Mouse (Mus musculus): Measurements from ENCODE around the gene Rbm20.

The Rbm20 gene

DNA sequence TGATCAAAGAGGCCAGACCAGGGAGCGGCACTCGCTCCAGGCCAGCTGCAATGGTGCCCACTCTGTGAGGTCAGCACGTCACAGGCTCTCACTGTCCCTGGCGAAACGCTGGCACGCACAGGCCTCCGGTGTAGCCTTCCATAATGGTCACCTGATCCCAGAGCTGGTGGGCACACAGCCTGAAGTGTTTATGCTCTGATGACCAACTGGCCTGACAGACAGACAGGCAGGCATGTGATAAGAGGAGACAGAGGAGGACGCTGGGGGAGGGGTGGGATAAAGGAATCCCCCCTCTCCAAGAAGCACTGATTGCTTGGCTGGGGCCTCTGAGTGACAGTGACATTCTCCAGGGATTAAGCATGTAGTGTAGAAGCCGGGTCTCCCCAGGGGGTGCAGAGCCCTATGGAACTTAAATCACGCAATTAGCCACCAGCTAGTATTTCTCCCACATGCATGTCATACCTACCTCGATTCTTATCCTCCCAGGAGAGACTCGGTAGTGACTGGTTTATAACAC is 6.4 kb upstream of the Rbm20 start:
- DNase-seq (ENCODE audit: low read depth, low spot score) = no peak

DNA sequence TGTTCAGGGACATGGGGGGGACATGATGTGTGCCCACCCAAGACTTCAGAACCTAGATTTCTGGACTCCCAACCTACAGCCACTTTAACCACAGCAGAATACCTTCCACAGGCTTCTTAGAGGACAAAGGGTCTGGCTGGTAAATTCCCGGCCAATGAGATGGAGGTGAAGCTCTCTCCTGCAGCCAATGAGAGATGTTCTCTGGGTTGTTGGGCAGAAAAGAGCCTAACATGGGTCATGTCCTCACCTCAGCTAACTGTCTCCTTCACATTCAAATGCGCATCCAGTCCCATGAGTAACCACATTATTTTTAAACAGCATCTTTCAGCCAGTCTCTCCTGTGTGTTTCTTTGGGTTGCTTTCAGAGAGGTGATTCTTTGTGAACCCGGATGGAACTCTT is 5.7 kb upstream of the Rbm20 start:
- DNase-seq (ENCODE audit: low read depth, low spot score) = no peak

DNA sequence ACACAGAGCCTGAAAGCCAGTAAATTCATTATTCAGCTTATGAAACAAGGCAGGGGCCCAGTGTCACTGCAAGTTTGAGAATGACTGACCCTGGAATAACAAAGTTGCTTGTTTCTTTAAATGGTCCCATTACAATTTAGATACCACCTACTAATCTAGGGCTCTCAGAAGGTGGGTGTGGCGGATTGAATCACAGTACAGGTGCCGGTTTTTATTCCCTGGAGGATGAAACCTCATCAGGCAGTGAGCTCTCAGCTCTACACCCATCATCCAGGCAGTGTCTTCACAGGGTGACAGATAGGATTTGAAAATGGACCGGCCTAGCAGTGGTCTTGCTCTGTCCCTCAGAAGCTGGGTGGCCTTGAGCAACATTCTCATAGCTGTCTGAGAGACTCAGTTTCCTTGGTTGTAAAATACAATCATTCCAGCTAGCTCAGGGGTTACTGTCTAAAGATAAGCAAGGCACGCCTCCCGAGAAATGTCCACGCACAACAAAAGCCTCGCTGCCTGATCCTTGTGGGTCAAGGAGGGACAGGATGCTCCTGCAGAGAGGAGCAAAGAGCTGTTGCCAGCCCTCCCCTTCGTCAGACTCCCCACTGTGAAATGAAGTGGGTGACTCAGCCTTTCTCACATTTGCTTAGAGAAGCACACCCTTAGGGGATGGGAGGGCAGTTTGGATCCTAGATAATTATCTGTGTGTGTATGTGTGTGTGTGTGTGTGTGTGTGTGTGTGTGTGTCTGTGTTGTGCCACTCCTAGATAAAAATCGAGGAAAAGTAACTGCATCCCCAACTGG is 2.8 kb upstream of the Rbm20 start:
- no peak for DNase-seq (ENCODE audit: low read depth, low spot score)

DNA sequence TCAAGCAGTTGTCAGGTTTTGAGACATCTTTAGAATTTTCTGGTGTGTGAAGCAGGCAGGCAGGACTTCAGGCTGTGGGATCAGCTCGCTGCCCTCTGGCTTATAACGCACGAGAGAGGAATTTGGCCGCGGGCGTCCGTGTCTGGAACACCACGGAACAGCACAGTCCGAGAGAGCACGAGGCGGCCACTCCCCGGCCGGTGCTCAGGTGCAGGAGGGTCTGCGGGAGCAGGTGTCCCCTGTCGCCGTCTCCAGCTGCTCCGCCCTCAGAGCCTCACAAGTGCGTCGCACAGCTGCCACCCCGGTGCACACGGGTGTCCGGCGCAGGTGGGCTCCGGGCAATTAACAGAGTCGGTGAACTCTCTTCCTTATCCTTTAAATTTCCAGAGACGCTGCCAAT is 878 bp upstream of the Rbm20 start:
- no peak for DNase-seq (ENCODE audit: low read depth, low spot score)

DNA sequence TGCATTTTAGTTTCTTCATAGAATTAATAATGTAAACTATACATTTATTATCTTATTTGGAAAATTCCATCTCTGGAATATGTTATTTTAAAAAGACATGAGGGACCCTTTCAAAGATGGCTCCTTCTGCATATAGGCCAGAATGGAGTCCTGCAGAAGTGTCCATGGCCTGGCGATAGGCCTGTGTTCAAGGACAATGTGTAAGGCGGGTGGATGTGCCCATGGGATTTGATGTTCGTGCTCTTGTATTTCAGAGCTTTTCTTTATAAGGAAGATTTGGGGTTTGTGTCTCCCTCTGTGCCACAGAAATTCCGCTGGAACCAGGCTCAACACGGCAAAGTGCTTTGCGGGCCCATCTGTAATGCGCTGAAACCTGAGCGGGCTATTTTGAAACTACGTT is 2.1 kb downstream of the Rbm20 start:
- DNase-seq (ENCODE audit: low read depth, low spot score) = no peak

DNA sequence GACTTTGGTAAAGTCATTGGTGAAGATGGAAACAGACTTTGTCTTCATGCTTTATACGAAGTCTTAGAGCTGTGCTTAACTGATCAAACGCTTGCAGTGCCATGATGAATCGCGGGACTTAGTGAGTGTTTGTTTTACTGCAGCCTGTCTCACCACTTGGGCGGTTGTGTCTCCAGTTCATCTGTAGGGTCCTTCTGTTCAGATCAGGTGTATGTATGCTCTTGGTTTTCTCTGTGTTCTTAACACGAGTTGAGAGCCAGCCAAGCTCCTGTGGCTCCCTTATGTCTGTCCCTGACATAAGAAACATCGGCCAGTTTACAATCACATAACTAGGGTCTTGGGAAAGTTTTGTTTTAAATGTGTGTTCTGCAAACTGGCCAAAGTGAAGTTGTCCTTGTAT is 2.9 kb downstream of the Rbm20 start:
- no peak for DNase-seq (ENCODE audit: low read depth, low spot score)

DNA sequence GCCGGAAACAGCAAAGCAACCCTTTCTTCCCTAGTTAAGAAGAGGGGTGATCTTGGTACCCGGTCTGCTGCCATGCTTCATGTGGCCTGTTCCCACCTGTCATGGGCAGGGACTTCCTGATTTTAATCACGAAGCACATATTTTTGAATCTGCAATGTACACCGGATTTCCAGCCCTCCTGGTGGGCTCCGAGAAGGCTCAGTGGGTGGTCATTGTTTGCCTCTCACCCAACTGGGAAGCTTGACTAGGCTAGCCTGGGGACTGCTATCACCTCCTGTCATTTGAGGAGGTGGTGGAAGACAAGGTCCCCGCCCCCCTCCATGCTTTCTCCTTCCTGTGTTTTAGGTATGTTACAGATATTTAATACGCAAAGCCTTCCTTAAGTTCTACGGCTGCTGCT is 5.3 kb downstream of the Rbm20 start:
- no peak for DNase-seq (ENCODE audit: low read depth, low spot score)

DNA sequence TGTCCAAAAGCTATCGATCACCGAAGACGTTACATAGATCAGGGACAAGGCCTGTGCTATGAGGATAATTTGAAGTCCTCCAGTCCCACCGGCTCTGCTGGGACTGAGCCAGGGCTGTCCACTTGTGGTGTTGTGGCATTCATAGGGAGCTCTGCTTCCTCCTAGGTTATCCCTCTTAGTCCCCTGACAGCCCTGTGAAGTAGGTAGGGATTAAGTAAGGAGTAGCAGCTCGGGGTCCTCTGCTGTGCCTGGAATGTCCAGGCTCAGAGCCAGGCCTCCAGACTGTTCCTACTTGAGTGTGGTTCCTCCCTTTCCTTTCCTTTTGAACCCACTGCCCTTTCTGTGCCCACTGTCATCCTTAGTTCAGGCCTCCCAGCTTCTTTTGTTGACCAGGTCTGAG is 10.5 kb downstream of the Rbm20 start:
- no peak for DNase-seq (ENCODE audit: low read depth, low spot score)

DNA sequence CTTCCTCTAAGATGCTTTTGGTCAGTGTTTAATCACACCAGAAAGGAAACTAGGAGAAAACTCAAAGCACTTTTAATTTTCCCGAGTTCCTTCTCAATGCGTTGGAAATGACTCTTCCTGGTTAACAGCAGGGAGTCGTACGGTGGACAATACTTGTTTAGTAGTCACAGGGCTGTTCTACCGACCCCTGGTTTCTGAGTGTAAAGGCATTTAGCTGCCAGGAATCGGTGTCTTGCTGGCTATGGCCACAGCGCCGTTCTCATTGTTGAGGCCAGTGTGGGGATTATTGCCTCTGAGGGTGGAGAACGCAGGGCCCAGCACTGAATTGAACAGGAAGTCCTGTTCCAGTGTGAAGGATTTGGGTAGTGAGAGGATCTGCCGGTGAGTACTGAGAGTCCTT is 13.7 kb downstream of the Rbm20 start:
- DNase-seq (ENCODE audit: low read depth, low spot score) = no peak

DNA sequence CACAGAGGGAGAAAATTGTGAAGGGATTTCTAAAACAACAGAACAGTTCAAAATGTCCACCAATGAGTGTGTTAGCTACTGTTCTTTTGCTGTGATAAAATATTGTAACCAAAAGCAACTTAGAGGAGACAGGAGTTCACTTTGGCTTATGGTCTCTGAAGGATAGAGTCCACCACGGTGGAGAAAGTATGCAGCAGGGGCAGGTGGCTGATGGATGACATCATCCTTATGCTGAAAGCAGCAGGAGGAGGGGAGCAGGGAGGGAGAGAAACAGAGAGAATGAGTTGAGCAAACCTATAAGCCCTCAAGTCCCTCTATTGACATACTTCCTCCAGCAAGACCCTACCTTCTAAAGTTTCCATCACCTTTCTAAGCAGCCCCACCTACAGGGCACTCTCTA is 16.9 kb downstream of the Rbm20 start:
- no peak for DNase-seq (ENCODE audit: low read depth, low spot score)

DNA sequence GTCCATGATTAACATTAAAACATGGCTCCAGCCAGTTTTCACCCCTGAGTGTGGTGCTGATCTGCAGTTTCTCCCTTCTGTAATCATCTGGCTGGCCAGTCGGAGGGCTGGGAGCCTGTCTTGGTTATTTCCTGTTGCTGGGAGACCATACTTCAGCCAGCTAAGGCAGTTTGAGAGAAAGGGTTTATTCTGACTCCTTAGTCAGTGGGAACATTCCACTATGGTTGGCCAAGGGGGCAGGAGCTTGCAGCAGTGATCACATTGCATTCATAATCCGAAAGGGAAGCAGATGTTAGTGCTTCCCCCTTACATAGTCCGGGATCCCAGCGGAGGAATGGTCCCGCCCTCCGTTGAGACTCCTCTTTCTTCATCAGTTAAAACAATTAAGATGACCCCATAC is 19.0 kb downstream of the Rbm20 start:
- DNase-seq (ENCODE audit: low read depth, low spot score) = no peak

DNA sequence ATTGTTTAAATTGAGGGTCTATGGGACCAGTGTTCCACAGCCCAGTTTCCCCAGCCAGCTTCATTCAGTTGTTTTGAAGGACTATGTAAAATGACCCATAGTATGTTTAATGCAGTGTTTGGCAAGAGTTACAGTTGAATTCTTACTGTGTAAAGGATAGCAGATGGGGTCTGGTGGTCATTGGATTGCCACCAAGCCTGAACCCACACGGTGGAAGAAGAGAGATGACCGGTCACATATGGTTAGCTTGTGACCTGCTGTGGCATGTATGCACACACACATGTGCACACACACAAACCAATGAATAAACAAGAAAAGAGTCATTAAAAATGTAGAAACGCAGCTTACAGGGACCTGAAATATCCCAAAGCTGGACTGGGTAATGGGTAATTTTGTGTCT is 19.5 kb downstream of the Rbm20 start:
- DNase-seq (ENCODE audit: low read depth, low spot score) = no peak

DNA sequence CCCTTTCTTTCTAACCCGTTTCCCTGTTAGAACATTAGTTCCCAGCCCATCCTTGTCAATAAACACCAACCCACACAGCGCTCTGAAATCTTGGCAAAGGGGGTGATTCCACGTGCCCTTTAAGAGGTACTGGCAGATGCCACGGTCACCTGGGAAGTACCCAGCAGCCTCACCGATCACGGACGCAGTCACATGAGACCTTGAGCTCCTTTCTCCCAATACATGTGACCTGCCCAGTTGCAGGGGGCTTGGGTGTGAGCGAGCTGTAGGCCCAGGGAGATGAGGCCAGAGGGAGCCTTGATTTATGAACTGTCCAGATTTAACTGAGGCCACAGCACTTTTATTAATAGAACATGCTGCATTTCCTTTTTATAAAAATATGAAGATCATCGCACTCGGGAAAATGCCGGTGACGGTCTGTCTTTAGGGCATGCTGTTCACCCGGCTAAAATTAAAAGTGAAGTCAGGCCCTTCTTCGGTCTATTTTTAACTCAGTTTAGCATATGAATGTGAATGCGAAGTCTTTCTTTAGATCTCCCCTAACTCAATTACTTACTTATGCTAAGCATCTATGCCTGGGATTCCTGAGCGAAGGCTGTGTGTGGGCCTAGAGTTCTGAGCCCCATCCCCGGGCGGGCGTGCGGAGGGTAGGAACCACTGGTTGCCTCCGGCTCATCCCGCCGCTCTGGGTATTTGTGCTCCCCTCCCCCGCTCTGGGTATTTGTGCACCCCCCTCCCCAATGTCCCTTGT is 20.4 kb downstream of the Rbm20 start:
- DNase-seq (ENCODE audit: low read depth, low spot score) = no peak

DNA sequence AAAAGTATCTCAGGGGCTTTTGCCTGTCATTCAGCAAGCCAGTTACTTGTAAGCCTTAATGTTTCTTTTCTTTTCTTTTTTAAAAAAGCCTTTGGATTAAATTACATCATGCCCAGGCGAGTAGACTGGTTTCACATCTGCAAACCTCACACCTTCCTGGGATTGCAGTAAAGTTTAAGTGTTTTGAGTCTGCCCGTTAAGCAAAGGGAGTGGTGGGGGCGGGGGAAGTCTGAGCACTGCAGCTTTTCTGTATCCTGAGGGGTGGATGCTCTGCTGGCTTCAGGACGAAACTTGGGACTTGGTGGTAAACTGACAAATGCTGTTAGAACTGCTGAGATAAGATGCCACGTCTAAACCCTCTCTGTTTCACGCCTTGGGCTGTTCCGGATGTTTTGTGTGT is 22.6 kb downstream of the Rbm20 start:
- no peak for DNase-seq (ENCODE audit: low read depth, low spot score)

DNA sequence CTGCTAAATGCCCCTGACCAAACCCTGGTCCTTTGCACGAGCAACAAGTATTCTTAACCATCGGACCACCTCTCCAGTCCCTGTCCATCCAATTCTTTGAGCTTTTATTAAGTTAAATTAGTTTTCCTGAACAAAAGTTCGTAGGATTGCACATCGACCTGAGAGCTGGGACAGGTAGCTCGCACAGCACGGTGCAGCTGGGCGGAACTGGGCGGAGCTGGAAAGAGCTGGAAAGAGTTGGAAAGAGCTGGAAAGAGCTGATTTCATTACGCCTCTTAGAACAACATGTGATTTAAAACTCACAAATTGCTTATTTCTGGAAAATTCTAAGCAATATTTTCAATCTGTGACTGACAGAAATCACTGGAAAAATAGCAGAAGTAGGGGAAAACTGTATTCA is 24.3 kb downstream of the Rbm20 start:
- DNase-seq (ENCODE audit: low read depth, low spot score) = no peak

DNA sequence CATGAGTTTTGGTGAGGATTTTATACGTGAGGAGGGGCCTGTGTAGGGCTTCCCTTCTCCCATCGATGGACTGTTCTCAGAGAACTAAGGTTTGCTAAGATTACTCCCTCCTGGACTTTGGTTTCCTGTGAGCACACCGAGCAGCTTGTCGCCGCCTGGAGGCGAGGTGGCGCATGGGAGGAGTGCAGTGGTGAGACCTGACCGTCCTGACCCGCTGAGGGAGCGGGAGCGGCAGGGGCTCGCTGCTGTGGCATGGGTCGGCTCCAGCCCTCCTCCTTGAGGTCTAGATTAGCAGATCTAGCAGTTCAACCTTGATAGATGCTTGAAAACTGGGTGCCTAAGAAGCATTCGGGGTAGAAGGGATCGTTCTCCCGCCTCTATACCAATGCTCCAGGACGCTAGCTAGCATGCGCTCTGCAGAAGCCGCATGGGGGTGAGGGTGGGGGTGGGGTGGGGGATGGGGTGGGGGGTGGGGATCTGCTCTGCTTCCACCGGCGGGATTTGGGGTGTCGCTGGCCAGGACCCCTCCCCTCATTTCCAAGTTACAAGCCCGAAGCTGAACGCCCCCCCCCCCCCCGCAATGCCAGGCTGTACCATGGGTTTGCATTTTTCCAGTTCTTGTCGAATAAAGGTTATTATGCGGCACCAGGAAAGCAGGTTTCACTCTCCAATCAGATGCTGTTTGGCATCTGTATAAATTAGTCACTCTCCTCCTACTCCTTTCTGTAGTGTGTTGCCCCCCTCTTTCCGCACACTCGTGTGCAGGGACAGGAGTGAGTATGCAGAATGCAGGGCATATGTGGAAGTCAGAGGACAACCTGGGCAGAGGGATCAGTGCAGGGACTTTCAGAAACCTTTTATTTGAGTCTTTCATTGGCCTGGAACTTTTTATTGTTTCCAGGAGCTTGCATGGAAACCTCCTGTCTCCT is 28.1 kb downstream of the Rbm20 start:
- peak; percentile 47 for DNase-seq (ENCODE audit: low read depth, low spot score)

DNA sequence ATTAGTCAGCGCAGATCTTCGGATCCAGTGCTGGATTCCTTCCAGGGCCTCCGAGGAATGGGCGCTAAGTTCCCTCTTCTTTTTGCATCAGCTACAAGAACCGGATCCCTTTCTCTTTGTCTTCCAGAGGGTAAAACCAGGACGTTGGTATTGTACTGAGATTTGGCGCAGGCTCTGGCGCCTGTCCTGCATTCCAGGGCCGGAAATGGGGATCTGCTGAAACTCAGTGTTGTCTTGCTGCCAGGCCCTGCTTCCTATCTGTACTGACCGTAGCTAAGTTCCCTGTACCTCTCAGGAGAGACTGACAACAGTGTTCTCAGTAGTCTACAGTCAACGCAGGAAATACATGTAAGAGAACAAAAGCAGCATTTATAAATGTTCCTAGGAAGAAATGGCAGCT is 31.3 kb downstream of the Rbm20 start:
- no peak for DNase-seq (ENCODE audit: low read depth, low spot score)

DNA sequence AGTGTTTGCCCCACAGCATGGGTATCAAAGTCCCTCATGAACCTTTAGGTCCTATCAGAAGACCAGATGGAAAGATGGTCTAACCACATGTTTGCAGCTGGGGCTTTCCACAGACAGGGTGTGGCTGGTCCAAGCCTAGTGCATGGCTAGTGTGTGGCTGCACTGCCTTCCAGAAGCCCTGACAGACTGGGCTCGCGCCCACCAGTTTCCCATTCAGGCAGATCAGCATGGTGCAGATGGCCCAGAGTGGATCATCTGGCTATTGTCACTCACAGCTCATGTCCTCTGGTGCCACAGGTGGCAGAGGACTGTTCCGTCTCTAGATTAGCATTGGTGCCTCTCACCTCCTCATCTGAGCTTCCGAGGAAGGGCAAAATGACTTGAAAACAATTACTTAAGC is 33.8 kb downstream of the Rbm20 start:
- DNase-seq (ENCODE audit: low read depth, low spot score) = no peak

DNA sequence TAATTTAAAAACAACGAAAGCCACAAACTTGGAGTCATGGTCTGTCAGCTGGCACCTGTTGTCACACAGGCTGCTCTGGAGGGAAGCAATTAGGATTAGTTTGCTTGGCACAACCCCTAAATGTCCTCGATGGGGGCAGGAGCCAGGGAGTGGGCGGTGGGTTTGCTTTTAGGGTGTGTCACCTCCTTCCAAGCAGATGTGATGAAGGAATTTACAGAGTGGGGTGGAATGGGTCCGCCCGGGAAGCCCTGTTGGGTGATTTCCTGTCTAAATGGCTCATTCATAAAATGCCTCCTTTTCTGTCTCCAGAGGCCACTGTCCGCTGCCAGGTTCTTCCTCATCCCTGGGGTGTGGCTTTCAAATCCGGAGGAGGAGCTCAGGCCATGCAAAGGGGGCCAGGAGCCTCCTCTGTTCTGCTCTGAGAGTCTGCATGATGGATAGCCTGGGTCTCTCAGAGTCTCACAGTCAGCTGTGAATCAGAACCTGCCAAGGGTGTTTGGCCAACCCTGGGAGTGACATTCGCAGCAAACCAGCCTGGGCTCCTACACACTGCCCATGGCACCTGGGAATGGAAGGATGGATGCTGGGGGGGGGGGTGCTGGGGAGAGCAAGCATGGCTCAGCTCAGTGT is 34.3 kb downstream of the Rbm20 start:
- DNase-seq (ENCODE audit: low read depth, low spot score) = no peak

DNA sequence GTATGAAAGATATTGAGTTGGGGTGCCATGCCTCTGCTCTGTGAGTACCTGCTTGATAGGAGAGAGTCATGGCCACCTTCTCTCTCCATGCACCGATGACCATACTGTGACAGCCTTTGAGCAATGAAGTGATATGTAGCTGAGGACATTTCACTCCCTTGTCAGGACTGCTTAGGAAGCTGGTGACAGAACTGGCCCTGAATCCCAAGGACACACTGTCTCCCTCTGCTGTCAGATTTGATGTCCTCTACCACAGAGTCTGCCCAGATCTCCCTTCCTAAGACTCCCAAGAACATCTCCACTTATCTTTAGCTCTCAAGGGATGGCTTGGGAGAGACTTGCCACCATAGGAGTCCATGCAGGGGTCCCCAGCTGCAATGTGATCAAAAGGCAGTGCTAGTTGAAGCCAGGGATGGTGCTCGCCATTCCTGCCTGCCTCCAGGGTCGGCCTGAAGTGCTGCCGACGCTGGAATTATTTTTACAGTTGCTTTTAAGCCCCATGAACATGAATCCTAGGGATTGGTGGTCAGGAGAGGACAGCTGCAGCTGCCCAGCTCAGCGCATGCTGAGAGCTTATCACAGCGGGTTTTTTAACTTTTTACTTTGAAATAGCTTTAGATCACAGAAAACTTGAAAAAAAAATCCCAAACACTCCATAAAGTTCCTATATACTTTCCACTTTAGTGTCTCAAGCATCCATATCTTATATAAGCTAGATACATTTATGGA is 35.4 kb downstream of the Rbm20 start:
- no peak for DNase-seq (ENCODE audit: low read depth, low spot score)

DNA sequence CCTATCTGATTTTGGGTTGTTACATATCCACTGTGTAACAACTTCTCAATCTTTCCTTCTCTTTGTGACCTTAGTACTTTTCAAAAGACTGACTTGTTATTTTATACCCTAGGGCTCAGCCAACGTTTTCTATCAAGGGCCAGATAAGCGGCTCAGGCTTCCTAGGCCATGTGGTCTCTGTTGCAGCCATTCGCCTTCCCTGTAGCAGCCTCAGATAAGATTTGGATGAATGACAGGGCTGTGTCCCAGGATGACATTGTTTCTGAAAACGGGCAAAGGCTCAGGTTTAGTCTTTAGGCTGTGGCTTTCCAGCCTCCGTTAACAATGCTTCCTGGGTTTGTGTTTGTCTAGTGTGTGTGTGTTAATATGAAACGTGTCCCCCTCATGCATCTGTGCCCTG is 36.3 kb downstream of the Rbm20 start:
- no peak for DNase-seq (ENCODE audit: low read depth, low spot score)
